Mouse (Mus musculus) brain, embryonic 14.5 days (tissue): ENCODE data around the gene Tead4.

Source experiments
- CTCF ChIP-seq: fragments of 200-500 bp; IDR thresholded peaks from 2 replicates; pipeline ENCODE4 v1.5.1; 2012; ENCODE audit warnings: inconsistent platforms, mild to moderate bottlenecking, moderate library complexity, borderline replicate concordance; ENCODE audit not compliant: insufficient read depth, insufficient read length; ENCODE audit errors: extremely low read depth
- POLR2A ChIP-seq: fragments of 200-500 bp; IDR thresholded peaks from 2 replicates; pipeline ENCODE4 v1.6.1; 2012; ENCODE audit warnings: mild to moderate bottlenecking, inconsistent platforms, borderline replicate concordance; ENCODE audit not compliant: poor library complexity, insufficient read depth, insufficient read length, severe bottlenecking; ENCODE audit errors: extremely low read depth

GRCm38 (mm10) chr6:128254551-128254950 lies 46.1 kb downstream of the Tead4 start:
- TF ChIP-seq CTCF (no peak), POLR2A (no peak)
